Mouse (Mus musculus): ENCODE data around the gene Rassf5.

Gene Rassf5

DNA sequence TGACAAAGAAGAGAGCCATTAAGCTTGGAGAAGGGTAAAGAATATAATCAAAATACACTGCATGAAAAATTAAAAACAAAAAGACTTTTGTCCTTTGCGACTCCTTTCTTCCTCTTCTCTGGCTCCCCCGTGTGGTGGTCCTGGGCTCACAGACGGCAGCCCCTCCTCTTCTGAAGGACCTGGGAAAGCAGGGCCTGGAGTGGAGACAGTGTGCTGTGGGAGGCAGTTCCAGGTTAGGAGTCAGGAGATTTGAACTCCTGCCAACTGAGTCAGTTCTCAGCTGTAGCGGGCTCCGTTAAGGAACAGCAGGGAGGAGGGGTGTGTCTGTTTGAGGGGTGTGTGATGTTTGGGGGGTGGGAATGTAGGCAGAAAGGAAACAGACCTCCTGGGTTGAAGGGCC, 37.5 kb downstream of the Rassf5 start:
- DNase-seq, result peak; percentile 87 to 90

DNA sequence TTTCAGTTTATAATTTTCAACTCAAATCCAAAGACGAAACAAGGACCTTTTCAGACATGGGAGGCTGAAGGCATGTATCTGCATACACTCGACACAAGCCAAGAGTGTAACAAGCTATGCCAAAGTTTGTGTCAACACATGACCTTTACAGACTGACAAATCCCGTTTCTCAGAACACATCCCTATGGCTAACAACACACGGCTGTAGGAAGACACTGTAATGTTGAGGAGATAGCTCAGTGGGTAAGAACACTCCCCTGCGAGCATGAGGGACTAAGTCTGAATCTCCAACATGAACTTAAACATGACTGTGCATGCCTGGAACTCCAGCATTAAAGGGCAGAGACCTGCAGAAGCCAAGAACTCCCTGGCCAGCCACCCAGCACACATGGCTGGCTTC, 38.7 kb downstream of the Rassf5 start:
- DNase-seq, result no peak

DNA sequence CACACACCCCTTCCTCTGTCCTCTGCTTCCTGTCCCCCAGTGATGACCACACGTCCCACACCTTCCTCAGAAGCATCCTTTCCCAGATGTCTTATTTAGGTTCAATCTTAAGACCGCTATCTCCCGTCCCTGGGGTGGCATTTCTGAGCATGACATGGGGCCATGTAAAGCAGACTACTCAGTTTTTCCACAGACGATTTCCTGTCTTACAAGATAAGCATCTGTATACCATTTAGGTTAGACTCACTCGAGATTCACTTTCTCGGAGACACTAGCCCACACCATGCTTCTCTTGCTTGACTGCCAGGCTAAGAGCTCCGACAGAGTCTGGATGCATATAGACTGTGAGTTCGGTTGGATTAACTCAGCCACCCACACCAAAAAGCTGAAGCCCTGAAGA, 40.6 kb downstream of the Rassf5 start:
- no peak for DNase-seq

DNA sequence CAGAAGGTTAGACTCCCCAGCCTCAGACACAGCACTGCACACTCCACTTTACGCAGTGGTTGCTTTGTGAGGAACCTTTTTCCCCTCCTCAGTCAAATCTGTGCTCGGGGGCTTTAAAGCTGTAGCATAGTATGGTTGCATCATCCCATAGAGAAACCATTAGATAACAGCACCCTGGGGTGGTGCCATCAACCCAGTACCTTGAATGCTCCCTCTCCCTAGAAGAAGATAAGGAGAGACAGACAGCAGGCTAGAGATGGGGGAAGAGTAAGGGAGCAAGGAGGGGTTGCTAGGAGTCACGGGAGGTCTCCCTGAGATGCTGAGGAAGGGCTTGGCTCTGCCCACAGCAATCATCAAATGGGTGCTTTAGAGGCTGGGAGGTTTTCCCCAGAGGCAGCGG, 43.7 kb downstream of the Rassf5 start:
- no peak for DNase-seq

DNA sequence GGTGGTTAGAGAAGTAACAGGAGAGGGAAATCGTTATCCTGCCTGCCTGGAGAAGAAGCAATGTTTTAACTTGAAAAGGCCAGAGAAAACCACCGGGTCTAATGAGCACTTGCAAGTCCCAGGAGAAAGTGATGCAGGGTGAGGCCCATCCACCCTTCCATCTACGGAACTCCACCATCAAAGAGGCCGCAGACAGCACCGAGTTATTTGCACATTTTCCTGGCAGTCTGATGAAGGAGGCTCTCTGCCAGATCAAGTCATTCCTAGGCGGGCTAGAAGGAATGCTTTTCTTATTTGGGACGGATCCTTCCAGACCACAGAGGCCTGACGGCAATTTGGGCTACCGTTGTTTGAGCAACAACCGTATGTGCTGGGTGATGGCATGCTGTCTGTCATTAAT, 44.5 kb downstream of the Rassf5 start:
- DNase-seq, result no peak

DNA sequence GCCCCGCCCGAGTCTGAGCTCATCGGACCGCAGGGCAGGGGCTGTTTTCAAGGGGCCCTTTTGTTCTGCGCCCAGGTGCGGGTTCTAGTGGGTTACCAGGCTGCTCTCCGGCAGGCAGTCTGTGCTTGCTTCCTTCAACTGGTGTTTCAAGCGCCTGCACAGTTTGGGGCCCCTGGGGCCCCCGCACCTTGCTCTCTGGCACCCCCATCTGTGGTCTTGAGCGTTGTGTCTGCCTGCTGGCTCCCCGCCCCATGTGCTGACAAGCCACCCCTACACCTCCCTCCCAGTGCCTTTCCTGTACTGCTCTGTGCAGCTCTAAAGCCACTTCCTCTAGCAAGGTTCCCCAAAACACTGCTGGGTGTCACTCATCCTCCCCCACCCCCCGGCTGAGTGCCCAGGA, 45.1 kb downstream of the Rassf5 start:
- peak; percentile 93 to 95 for DNase-seq

DNA sequence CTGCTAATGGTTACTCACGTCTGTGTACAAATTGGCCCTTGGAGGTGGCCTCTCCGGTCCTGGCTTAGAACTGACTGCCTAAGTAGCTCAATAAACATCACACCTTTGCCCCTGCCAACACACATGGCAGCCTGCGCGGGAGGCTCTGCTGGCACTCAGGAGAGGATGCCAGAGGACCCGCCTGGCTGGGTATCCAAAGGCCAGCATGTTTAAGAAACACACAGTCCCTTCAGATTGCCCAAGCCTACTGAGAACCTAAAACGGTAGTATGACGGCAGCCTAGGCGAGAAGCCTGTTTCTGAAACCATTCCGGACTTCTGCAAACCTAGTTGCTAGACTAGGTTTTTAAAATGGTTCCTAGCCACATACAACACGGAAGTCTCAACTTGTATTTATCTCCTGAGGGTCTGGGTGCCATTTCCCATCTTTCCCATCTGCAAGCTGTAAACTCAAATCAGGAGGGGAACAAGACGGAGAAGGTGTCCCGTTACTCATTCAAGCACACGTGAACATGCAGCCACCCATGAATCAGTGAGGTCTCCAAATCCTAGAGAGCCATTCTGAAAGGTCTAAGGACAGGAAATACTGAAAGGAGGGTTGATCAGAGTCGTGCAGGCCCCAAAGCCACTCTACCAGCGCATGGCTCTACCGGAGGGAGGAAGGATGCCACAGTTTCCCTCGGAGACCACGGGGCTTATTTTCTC, 45.8 kb downstream of the Rassf5 start:
- peak; percentile 62 to 66 for DNase-seq

DNA sequence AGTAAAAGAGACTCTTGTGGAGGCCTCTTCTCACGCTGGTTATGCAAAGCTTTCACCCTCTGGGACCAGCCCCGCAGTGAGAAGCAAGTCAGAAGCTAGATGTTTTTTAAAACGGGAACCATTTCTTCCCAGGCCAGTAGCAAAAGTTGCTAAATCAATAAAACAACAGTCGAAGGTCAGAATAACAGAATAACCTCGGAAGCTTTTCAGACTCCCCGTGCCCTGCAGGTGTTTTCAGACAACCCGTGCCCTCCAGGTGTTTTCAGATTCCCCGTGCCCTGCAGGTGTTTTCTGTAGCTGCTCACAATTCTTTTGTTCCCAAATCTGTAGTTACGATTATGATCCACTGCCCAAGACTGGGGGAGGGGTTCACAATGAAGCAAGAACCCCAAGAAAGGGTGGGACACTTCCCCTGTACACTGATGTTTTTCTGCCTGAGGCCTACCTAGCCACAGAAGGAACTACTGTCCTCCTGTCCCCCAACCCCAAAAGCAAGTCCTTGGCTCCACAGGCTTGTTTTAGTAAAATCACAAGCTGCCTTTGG, 46.6 kb downstream of the Rassf5 start:
- peak; percentile 35 to 37 for DNase-seq

DNA sequence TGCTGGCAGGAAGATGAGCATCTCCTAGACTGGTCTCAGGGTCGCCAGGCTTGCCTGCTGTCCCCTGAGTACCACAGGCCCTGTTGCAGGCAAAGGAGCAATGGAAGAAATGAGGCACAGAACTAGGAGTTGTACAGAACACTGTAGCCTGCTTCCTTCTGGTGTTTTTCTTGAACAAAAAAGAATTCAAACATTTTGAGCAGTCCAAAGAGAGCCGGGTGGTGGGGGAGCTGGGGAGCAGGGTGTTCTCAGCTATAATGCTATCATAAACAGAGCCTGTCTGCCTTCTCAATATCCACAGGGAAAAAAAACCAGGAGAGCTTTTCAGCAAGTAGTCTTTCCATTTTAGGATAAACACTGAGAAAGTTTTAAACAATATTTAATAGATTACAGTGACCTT, 49.0 kb downstream of the Rassf5 start:
- no peak for DNase-seq

DNA sequence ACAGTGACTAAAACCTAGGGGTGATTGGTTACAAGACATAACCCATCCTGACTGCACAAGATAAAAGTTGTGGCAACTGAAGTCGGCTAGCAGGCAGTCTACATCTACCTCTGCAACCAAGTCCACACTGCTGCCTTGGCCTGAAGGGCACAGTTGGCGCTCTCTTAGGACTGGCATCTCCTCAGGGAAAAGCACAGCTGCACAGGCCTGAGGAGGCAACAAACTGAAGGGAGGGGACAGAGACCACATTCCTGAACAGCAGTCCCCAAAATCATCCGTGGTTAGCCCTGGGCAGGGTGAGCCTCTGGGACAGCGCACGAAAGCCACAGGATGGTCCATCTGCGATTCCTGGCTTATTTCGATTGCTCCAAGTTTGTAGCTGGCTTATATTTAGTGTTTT, 49.4 kb downstream of the Rassf5 start:
- DNase-seq, result no peak

DNA sequence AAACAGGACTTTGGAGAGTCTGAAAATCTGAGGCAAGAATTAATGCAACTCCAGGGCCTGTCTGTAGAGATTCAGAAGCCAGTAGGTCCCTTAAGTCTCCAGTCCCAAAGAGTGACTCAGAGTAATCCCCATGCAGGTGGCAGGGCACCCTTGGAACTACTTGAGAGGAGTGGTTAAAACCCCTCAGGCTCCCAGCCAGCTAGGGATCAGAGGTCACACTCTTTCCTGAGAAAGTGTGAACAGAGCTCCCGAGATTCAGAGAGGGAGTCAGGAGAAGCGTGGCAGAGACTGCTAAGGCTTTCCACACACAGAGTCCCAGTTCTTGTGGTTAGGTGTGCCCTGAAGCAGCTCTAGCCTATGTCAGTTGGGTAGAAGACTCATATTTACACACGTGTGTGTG, 51.3 kb downstream of the Rassf5 start:
- no peak for DNase-seq

DNA sequence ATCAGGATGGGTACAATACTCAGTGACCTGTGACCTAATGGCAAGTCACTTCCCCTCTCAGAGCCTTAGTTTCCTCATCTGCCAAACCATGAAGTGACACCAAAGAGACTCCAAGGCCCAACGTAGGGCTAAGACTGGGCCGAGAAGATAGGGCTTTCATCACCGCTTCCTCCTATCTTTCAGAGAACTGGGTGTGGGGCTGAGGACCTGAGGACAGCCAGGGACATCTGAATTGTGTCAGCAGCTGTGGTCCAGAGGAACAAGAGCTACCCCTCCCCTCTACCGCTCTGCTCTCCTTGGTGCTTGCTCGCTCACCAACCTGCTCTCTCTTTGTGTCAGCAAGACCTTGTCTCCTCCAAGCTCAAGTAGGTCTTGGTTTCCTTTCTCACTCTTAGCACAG, 56.4 kb downstream of the Rassf5 start:
- DNase-seq, result peak; percentile 36 to 39

DNA sequence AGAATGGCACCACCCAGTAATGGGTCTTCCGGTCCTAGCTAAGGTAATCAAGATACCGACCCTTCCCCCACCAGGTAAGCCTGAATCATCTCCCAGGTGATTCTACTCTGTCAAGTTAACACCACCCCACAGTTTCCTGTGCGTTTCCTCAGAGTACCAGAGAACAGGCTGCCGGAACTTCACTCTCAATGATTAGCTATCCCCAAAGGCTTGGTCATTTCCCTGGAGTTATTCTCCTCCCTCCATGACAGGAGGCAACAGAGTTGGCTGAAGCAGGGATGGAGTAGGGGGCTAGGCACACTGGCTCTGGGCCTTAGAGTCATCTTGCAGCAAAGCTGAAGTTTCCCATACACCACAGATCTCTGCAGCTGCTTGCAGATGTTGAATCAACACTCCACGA, 57.2 kb downstream of the Rassf5 start:
- DNase-seq, result no peak

DNA sequence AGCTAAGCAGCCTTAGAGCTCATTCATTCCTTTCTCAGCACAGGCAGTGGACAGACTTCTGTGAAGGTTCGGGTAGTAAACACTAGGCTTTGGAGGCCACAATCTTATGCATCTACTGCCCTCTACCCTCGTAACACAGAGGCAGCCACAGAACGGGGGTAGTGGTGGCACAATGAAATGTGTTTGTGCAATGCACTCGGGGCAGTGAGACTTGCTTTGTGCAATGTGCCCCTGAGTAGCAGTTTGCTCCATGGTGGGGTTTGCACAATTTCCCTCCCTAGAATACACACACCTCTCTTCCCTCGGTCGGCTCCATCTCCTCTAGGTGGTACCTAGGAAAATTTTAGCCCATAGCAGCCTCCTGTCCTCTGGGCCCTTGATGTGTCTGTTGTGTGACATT, 58.1 kb downstream of the Rassf5 start:
- DNase-seq, result no peak

DNA sequence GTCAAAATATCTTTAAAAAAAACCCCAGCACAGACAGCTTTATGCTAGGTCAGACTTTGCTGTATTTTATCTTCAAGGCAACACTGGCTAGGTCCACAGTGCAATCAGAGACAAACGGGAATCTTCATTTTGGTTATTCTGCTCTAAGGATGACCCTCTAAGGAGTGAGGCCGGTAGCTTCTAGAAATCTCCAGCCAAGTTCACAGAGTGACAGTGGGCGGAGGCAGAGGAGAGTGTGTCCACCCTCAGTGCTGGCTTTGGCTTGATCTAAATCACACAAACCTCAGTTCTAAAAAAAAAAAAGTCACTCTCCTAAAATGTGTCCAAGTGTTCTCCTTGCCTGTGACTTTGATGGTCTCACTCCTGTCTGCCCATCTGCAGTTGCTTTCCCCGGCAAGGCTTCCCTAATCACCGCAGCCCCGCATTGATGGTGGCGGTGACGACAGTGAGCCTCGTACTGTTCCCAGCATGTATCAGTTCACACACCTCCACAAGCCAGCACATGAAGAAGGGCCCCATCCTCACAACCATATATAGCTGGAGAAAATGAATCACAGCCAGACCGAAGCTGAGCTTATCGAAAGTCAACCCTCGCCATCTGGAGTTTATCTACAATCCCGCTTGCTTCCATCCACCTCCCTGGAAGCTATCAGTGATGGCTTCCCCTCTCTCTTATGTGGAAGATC, 59.1 kb downstream of the Rassf5 start:
- DNase-seq, result no peak

DNA sequence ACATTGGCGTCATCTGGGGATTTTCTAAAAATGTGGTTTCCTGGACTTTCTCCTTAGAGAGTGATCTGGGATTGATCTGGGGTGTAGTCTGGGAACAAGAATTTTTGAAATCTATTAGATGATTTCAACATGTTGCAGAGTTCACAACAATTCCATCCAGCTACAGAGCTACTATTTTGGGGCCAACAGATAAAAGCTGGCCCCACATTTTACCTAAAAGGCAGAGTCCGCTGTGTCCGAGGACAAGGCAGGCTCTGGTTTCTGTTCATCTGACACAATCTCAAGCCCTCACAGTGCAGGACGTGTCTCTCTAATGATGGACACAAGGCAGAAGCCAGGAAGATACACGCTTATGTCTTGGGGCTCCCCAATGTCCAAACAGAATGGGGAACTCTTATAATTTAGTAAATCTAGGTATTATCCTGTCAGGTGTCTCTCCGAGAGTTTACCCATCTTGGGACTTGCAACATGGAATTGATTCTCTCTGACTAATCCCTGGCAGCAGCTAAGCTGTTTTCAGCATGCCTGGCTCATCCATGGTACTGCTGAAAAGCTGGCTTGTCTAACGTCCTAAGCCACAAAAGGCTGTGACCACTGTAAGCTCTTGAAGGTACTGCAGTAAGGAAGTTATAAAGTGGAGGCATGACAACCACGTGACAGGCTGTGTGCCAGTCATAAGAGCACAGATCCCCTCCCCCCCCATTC, 60.0 kb downstream of the Rassf5 start:
- DNase-seq, result no peak

DNA sequence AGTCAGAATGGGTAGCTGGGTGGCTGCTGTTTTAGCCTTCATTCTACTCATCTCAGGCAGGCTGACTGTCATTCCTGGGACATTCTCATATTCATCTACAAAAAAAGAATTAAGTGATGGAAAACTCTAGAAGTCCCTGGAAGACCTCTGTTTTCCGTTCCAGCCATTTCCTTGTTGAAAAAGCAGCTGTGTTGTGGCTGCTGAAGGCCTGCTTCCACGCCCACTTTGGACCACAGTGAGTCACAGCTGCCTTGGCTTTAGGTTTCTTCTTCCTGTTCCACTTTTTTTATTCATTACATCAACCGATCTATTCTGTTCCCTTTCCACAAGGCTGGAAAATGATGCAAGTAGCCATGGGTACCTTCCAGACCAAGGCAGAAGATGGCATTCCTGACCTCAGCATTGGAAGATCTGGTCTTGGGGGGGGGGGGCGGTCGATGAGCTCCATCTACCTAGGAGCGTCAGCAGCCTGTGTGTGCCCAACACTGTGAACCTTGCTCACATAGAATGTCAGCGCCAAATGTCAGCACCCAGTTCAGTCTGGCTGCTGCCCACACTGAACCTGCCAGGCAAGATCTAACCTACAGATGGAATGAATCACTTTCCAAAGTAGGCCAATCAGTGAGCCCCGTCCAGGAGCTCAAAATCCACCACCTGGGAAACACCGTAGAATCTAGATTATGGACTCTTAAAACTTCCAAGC, 60.7 kb downstream of the Rassf5 start:
- DNase-seq, result peak; percentile 41 to 42

DNA sequence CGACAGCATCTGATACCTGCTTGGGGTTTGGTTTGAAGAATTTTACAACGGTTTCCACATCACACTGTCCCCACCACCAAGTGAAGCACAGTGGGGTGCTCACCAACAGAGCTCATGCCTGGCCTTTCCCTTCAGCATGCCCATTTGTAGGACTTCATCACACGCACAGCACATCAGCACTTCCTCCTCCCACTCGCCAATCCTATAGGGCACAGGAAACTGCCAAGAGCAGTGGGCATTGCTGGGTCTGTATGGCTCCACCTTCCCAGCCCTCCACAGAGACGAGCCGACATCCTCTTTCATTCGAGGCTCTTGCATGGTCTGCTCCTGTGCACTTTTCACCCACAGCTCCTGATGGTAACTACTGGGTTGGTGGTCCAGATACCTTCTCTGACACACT, 61.9 kb downstream of the Rassf5 start:
- DNase-seq, result no peak

DNA sequence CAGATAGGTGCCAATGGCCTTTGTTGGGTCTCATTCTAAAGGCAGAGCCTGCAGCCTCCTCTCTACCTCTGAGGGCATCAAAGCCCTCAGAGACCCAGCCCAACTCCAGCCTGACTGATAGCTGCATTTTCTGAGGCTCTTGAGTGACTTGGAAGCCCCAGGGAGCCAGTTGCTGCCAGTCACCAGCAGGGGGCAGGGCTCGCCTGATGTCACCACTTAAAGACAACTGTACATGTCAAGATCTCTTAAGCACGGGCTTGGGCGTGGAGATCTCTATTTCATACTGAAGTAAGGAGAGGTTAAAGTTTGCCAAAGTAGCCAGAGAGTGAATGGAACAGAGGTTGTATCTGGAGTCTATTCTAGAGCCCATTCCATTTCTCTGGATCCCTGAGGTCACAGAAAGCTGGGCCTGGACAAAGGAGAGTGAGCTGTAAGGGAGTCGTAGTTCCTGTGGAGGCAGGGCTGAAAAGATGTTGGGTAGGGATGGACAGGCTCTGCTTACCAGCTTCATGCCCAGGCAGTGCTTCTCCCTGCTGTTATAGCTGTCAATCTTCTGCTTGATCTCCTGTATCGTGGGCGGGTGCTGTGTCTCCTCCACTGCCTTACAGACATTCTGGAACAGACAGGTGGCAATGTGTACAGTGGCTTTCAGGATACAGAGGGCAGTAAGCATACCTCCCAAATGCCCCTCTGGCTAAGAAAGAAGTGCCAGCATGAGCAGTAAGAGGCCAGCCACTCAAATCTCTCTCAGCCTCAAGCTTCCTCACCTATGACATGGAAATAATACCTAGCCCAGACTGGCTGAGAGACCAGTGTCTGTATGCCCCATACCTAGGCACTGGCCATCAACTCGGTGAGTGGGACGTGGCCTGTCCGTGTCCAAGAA, 63.2 kb downstream of the Rassf5 start:
- DNase-seq, result peak; percentile 89 to 92

DNA sequence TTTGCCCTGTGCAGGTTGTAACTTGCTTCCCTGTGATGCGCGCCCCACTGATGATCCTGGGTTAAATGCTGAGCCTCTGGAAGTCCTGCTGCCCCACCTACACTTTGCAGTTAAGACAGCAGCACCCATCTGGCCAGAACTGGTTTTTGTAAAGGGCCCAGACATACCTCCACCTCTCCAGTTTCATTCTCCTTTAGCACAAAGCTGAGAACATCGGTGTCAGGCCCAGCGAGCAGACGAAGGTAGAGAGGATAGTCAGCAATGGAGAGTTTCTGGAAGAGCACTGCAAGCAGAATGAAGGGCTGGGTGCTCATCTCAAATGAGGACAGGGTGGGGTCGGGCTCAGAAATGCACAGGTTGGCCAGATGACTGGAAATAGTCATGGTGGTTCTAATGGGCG, 64.7 kb downstream of the Rassf5 start:
- no peak for DNase-seq

DNA sequence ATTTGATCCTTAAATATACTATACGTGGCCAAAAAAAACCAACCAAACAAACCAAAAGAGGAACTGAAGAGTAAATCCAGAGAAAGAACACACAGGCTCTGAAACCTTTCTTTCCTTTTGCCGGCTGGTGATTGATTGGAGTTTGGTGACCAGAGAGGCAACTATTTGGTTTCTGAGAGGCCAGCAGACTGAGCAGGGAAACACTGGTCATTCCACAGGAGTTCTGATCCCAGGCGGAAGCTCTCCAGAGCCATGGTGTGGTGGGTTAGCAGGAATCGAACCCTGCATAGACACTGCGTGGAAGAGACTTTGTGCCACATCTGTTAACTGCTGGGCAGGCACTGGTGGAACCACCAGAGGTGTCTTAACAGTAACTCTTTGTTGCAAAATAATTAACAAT, 67.0 kb downstream of the Rassf5 start:
- DNase-seq, result no peak

DNA sequence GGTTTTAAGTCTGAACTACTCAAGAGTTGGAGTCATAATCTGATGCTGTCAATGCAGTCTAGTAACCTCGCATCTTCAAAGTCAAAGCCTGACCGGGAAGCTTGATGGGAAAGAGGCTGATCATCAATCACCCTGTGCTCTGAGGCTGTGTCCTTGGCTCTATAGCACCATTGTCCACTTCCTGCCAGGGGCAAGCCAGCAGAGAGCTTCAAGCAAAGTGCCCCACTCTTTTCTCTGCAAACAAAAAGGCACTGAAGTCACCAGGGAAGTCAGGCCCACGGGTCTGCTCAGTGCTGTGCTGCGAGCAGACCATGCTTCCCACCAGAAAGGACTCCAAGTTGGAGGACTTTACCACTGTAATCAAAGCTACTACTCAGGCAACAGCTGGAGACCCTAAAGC, 67.8 kb downstream of the Rassf5 start:
- no peak for DNase-seq
